Mouse (Mus musculus) 3T3-L1 (cell line): ENCODE measurements around the gene Atp6v1f.

ENCODE experiments used
- DNase-seq: peaks from one replicate; pipeline ENCODE4 v3.0.0-alpha.2; 2015; ENCODE audit warnings: low read depth, low spot score

Gene Atp6v1f

GRCm38 (mm10) chr6:29461502-29461901, 6.0 kb upstream of the Atp6v1f start:
- no peak for DNase-seq

GRCm38 (mm10) chr6:29463388-29463787, 4.1 kb upstream of the Atp6v1f start:
- DNase-seq: peak; percentile 25

GRCm38 (mm10) chr6:29468851-29469250, 1.3 kb downstream of the Atp6v1f start:
- no peak for DNase-seq

- DNase-seq: no peak
These were observed 3.6 kb downstream of the Atp6v1f start, which contains the start of gene Atp6v1fnb for GRCm38 (mm10) chr6:29471137-29471536. Gene Atp6v1fnb, plus strand, starts transcription at chr6:29471437.

- no peak for DNase-seq
These were observed 6.6 kb downstream of the Atp6v1f start for GRCm38 (mm10) chr6:29473941-29474691.

GRCm38 (mm10) chr6:29474736-29475135, 7.2 kb downstream of the Atp6v1f start:
- no peak for DNase-seq

- DNase-seq: no peak
These were observed 15.2 kb downstream of the Atp6v1f start for GRCm38 (mm10) chr6:29482691-29483090.

GRCm38 (mm10) chr6:29484716-29485559, 17.4 kb downstream of the Atp6v1f start:
- peak; percentile 41 for DNase-seq

GRCm38 (mm10) chr6:29485951-29486350, 18.4 kb downstream of the Atp6v1f start:
- DNase-seq: no peak

- DNase-seq: peak; percentile 20
These were observed 26.6 kb downstream of the Atp6v1f start for GRCm38 (mm10) chr6:29494101-29494500.

GRCm38 (mm10) chr6:29496270-29496669, 28.8 kb downstream of the Atp6v1f start:
- DNase-seq: no peak

GRCm38 (mm10) chr6:29497791-29498190, 30.3 kb downstream of the Atp6v1f start:
- no peak for DNase-seq

GRCm38 (mm10) chr6:29500177-29500576, 32.7 kb downstream of the Atp6v1f start:
- no peak for DNase-seq

GRCm38 (mm10) chr6:29500810-29501209, 33.3 kb downstream of the Atp6v1f start:
- no peak for DNase-seq

- DNase-seq: peak; percentile 53
These were observed 34.1 kb downstream of the Atp6v1f start for GRCm38 (mm10) chr6:29501599-29501998.

GRCm38 (mm10) chr6:29505493-29505892, 38.0 kb downstream of the Atp6v1f start:
- no peak for DNase-seq

GRCm38 (mm10) chr6:29506834-29507233, 39.3 kb downstream of the Atp6v1f start:
- DNase-seq: no peak

GRCm38 (mm10) chr6:29507447-29508309, 40.2 kb downstream of the Atp6v1f start, which contains the start of gene Kcp:
Gene Kcp, minus strand, starts transcription at chr6:29507952.
- no peak for DNase-seq

GRCm38 (mm10) chr6:29509086-29509485, 41.6 kb downstream of the Atp6v1f start:
- DNase-seq: no peak

- DNase-seq: no peak
These were observed 45.8 kb downstream of the Atp6v1f start for GRCm38 (mm10) chr6:29513284-29513683.

GRCm38 (mm10) chr6:29517139-29517538, 49.6 kb downstream of the Atp6v1f start:
- peak; percentile 75 for DNase-seq
